In genomic region chr19:56746618-56747017, GRCm38 (mm10) we compare ENCODE assay signal across 20 mouse cellular contexts.
"Had no signal": no experiment of that assay in that cellular context is flagged by ENCODE, and none has a peak within 500 bp of the region (broad histone marks: within the 10 kb centered on the region; RNA-seq: fewer than 3 reads in every experiment).

No protein-coding gene starts in this region.

- ATAC-seq: liver, postnatal 0 days; lung, postnatal 0 days; midbrain, embryonic 15.5 days had no signal

- H3K27ac ChIP-seq: limb, embryonic 12.5 days; limb, embryonic 15.5 days; liver, embryonic 14.5 days; macrophage; midbrain, embryonic 12.5 days; midbrain, embryonic 15.5 days; neural tube, embryonic 13.5 days; stomach, embryonic 15.5 days had no signal

- H3K4me3 ChIP-seq: limb, embryonic 12.5 days; limb, embryonic 15.5 days; midbrain, embryonic 12.5 days; midbrain, embryonic 15.5 days; myocyte; neural tube, embryonic 13.5 days; stomach, embryonic 15.5 days had no signal

- H3K4me2 ChIP-seq: limb, embryonic 12.5 days; limb, embryonic 15.5 days; liver, embryonic 11.5 days; lung, embryonic 14.5 days; midbrain, embryonic 12.5 days; midbrain, embryonic 15.5 days; neural tube, embryonic 13.5 days; stomach, embryonic 15.5 days had no signal

- H3K36me3 ChIP-seq: limb, embryonic 12.5 days; limb, embryonic 15.5 days; midbrain, embryonic 12.5 days; midbrain, embryonic 15.5 days; neural tube, embryonic 13.5 days; stomach, embryonic 15.5 days had no signal

- DNase-seq: kidney, postnatal 10 days; kidney, postnatal 36 days; left cerebral cortex, postnatal 4 days; liver, postnatal 0 days; lung, embryonic 14.5 days; retina, postnatal 1 day; right cerebral cortex, postnatal 25 days; spleen, adult 18-20 months; thymus, postnatal 25 days had no signal

- H3K27me3 ChIP-seq: limb, embryonic 12.5 days; limb, embryonic 15.5 days; midbrain, embryonic 15.5 days; neural tube, embryonic 13.5 days; stomach, embryonic 15.5 days had no signal

- H3K4me1 ChIP-seq: midbrain, embryonic 15.5 days; neural tube, embryonic 13.5 days; stomach, embryonic 15.5 days had no signal

- H3K9ac ChIP-seq: limb, embryonic 12.5 days; limb, embryonic 15.5 days; liver, embryonic 14.5 days; liver, postnatal 0 days; lung, embryonic 14.5 days; midbrain, embryonic 12.5 days; midbrain, embryonic 15.5 days; neural tube, embryonic 13.5 days; stomach, embryonic 15.5 days had no signal

- H3K9me3 ChIP-seq: limb, embryonic 12.5 days; limb, embryonic 15.5 days; midbrain, embryonic 12.5 days; midbrain, embryonic 15.5 days; neural tube, embryonic 13.5 days; stomach, embryonic 15.5 days had no signal
